Mouse (Mus musculus) lung, adult 2 months (tissue): Measurements from ENCODE around the gene Phospho2.

Experiments
- CTCF ChIP-seq: fragments of 200-500 bp; IDR thresholded peaks from 2 replicates; pipeline ENCODE4 v1.5.1; 2011; ENCODE audit warnings: mild to moderate bottlenecking, low read length, control low read depth; ENCODE audit not compliant: insufficient read depth
- POLR2A ChIP-seq: fragments of 200-500 bp; IDR thresholded peaks from 2 replicates; pipeline ENCODE4 v1.6.1; 2011; ENCODE audit warnings: low read depth, mild to moderate bottlenecking, control low read depth, low read length, borderline replicate concordance; ENCODE audit errors: extremely low read depth

DNA sequence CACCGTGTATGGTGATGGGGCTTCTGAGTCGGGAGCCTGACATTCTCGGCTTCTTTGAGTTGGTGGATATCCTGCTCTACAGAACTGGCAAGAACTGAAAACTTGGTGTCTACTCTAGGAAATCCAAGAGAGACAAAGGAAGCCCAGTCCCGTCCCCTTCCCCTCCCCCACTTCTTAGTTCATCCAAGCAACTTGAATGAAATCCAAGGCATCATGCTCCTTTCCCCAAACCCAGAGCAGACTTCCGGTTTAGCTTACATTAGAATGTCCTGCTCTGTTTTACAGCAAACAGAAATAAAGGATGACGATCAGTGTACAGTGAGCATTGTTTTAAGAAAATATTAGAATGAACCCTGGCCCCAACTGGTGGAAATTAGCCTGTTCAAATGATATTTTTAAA lies 59.8 kb downstream of the Phospho2 start:
- TF ChIP-seq CTCF (no peak), POLR2A (no peak)
